Mouse (Mus musculus): Measurements from ENCODE around the gene Fthl17f.

GRCm38 (mm10) chrX:9019481-9019880 lies 43.3 kb upstream of the Fthl17f start:
- TF ChIP-seq EP300 (IDR thresholded peaks at IDR 0.05; ENCODE audit: low read depth in 1 of 2, low read length in 2 of 2) (no peak), CTCF (IDR thresholded peaks at IDR 0.05 in 2 of 3, conservative IDR thresholded peaks at IDR 0.05 in 1 of 3; ENCODE audit: control insufficient read depth in 1 of 3, insufficient read depth in 1 of 3, low read depth in 2 of 3, low read length in 3 of 3, poor library complexity in 1 of 3, severe bottlenecking in 1 of 3) (no peak), USF1 (IDR thresholded peaks at IDR 0.05; ENCODE audit: low read depth, low read length) (no peak), POLR2AphosphoS2 (IDR thresholded peaks at IDR 0.05; ENCODE audit: low read length) (no peak)

Measured in MEL (cell line).